Mouse (Mus musculus) small intestine, adult 2 months (tissue): Measurements from ENCODE around the gene Larp6.

Experiments
- CTCF ChIP-seq: fragments of 200-500 bp; IDR thresholded peaks from 2 replicates; pipeline ENCODE4 v1.5.1; 2012; ENCODE audit warnings: low read depth, mild to moderate bottlenecking, control low read depth, inconsistent platforms, low read length, moderate library complexity, mixed read lengths; ENCODE audit not compliant: insufficient replicate concordance, insufficient read length; ENCODE audit errors: extremely low read depth
- POLR2A ChIP-seq: fragments of 200-500 bp; IDR thresholded peaks from 2 replicates; pipeline ENCODE4 v1.6.1; 2012; ENCODE audit warnings: low read depth, mild to moderate bottlenecking, control low read depth, inconsistent platforms, low read length, moderate library complexity

GRCm38 (mm10) chr9:60682753-60683152, 30.0 kb upstream of the Larp6 start:
- TF ChIP-seq CTCF (no peak), POLR2A (no peak)
